Mouse (Mus musculus) megakaryocyte-erythroid progenitor cell, adult 5 weeks (primary cell): ENCODE results near the gene Cd79b. TPM values are rescaled to one million over a fixed set of nuclear protein-coding genes. Genes with fewer than 3 reads are reported as not detected.

Experiments used
- polyA plus RNA-seq: library from polyadenylated mRNA; stranded (reverse); fragments of >175 nt; gene quantifications from 2 replicates; pipeline ENCODE4 v1.2.3, GENCODE M21; 2012

Cd79b gene
- polyA plus RNA-seq, result 6.0 and 10.1 TPM in 2 replicates

DNA sequence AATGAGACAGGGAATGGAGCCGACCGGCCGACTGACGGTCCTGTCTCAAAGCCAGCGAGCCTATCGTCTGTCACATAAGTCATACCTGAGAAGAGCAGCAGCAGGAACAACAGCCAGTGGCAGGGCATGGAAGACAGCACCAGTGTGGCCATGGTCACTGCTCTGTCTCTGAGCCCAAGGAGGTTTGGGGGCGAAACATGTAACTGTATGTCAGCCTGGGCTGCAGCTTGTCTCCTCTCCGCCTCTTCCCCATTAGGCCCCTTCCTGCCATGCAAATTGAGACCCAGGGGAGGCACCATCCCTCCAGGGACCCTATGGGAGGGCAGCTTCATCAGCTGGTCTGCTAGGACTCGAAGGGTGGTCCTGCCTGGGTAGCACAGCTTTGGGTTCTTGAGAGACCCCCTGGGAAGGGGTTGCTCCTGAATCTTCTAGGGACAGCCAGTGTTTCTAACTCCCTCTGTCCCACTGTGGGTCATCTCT, at the start of gene Cd79b:
Gene Cd79b (minus strand): TSS at position 430 of the 480 bp plus-strand sequence.

DNA sequence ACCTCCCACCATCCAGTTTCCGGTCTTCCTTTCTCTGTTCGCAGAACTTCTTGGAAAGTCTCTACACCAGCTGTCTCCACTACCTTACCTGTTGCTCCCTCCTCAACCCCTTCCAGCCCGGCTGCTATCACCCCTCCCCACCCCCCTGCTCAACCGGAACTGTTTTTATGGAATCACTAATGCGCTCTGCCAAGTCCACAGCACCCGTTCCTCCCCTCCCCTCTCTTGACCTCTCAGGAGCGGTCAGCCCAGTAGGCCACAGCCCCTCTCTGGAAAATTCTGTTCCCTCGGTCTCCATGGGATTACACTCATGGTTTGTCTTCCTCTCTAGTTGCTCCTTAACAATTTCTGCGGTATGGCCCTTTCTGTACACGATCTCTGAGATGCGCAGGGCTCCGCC, 38.6 kb upstream of the Cd79b start, which contains the start of gene Scn4a:
Gene Scn4a (minus strand): TSS at position 101 of the 400 bp plus-strand sequence.

DNA sequence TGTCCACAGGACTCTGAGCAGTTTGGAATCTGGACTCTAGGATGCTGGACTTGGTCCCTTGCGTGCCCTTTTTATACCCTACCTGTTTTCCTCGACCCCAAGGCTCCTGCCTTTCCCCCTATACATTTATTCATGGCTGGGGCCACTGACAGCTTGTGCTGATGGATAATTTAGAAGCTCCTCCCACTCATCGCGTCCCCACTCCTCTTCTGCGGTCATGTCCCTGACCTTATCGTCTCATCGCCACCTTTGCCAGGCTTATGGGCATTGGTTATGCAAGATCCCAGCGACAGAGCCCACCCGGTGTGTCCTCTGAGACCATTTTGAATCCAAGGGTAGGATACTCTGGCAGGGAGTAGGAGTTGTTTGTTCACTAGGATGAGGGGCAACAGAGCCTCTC, 12.8 kb downstream of the Cd79b start, which contains the start of gene Gh:
Gene Gh (minus strand): TSS at position 101 of the 400 bp plus-strand sequence.

DNA sequence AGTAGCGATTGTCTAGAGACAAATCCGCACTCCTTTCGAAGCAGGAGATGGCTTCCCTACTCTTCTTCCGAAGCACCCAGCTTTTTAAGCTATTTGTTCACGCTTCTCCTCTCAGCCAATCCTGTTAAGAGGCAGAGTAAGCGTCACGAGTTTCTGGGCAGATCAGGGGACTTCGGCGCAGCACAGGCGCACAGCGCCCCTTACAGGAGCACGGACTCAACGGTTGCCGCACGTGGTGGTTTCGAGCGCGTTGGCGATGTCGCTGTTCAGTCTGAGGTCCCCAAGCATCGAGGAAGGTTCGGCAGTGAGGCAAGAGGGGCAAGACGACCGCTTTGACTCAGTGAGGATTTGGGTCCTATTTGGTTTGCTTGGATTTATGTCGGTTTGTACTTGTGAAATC, 38.1 kb downstream of the Cd79b start, which contains the start of gene Tcam1:
Gene Tcam1 (plus strand): TSS at position 219 of the 400 bp plus-strand sequence.

DNA sequence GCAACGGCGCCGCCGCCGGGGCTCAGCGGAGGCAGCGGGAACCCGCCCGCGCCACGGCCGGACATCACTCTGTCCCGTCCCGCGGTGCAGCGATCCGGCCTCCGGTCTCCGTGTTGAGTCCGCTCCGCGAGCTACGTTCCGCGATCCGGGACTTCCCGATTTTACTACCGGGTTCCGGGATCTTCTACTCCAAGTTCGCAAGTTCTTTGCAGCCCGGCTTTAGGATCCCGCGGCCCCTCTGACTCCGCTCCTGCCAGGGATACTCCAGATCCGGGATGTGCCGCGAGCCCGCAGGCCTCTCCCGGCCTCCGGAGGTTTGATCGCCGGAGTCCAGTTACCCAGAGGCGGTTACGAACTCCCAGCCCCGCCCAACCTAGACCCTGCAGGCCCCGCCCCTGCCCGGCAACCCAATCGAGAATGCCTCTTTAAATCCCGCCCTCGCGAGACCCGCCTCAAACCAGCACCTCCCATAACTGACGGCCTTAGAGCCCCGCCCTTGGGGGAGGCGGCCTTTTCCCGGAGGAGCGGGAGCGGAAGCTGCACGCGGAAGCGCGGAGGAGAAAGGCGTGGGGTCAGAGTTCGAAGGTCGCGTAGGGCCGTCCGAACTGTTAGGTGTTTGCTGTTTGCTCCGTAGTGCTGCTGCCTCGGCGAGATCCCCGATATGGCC, 41.8 kb downstream of the Cd79b start, which contains the start of gene Smarcd2:
Gene Smarcd2 (minus strand): TSS at position 329 of the 667 bp plus-strand sequence.

Other genes starting within 250 kb of the Cd79b start
- 6.6 and 7.2 TPM in 2 replicates for gene Taco1, start 248.7 kb downstream of the Cd79b start, polyA plus RNA-seq
- 9.2 and 9.4 TPM in 2 replicates for gene Map3k3, start 230.1 kb downstream of the Cd79b start, polyA plus RNA-seq
- 0.62 TPM in 1 of 2 replicates, not detected in the other for gene Gm10840, start 153.9 kb downstream of the Cd79b start, polyA plus RNA-seq
- 189 and 236 TPM in 2 replicates for gene Limd2, start 153.9 kb downstream of the Cd79b start, polyA plus RNA-seq
- 42.4 and 43.4 TPM in 2 replicates for gene Strada, start 112.6 kb downstream of the Cd79b start, polyA plus RNA-seq
- gene Ccdc47, start 98.4 kb downstream of the Cd79b start, polyA plus RNA-seq, result 3.2 and 4.1 TPM in 2 replicates
- gene Ddx42, start 97.8 kb downstream of the Cd79b start, polyA plus RNA-seq, result 27.1 and 41.4 TPM in 2 replicates
- 12.7 and 18.5 TPM in 2 replicates for gene Ftsj3, start 58.7 kb downstream of the Cd79b start, polyA plus RNA-seq
- gene Psmc5, start 58.6 kb downstream of the Cd79b start, polyA plus RNA-seq, result 51.2 and 64.3 TPM in 2 replicates
- gene Smarcd2, start 41.8 kb downstream of the Cd79b start, polyA plus RNA-seq, result 138 and 142 TPM in 2 replicates
- 0.21 and 0.33 TPM in 2 replicates for gene Tcam1, start 38.1 kb downstream of the Cd79b start, polyA plus RNA-seq
- gene Gh, start 12.9 kb downstream of the Cd79b start, polyA plus RNA-seq, result not detected in 2 replicates
- gene Scn4a, start 38.5 kb upstream of the Cd79b start, polyA plus RNA-seq, result 0.07 and 0.17 TPM in 2 replicates
- gene Prr29, start 50.7 kb upstream of the Cd79b start, polyA plus RNA-seq, result 0.10 and 0.23 TPM in 2 replicates
- gene Icam2, start 73.3 kb upstream of the Cd79b start, polyA plus RNA-seq, result 42.6 and 44.4 TPM in 2 replicates
- 26.2 and 34.6 TPM in 2 replicates for gene Ern1, start 173.1 kb upstream of the Cd79b start, polyA plus RNA-seq